Mouse (Mus musculus): ENCODE measurements around the gene Adam8. TPM values are rescaled to one million over a fixed set of nuclear protein-coding genes. Genes with fewer than 3 reads are reported as not detected.

The Adam8 gene
- polyA plus RNA-seq, 1 experiment from 2014 or later: 2.7 TPM

DNA sequence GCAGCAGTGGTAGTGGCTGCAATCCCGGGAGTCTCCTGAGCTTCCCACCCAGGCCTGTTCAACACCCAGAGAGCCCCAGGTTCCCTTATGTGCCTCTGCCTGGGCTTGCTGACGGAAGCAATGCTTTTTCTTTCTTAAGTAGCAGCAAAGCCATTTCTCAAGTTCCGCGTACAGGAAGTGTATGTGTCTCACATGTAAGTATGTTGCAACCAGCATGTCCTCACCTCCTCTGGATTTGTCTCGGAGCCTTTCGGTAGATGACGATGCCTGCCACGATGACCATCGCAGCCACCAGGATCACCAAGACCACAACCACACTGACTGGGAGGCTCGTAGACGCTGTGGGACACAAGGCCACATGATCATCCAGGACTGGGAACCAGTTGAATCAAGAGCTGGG is 7.9 kb downstream of the Adam8 start:
- no peak for DNase-seq (ENCODE audit: low spot score)
- WGBS: 94% methylated on average over 11 of the region's 11 CpGs
- no peak overlapping the region for H3K27ac ChIP-seq
- no peak overlapping the region for H3K9ac ChIP-seq
- no peak overlapping the region for H3K4me3 ChIP-seq (replicated peaks; ENCODE audit: low read length)
- peaks cover 15% of the 10 kb centered on the region; the same call in 1 of the 2 replicates for H3K36me3 ChIP-seq (replicated peaks; ENCODE audit: control insufficient read depth, insufficient read depth)
- no peaks in the 10 kb centered on the region for H3K4me1 ChIP-seq (replicated peaks; ENCODE audit: control insufficient read depth, insufficient read depth, low read length)
- ATAC-seq (ENCODE audit: low FRiP score): no peak
- H3K4me2 ChIP-seq (replicated peaks): no peak overlapping the region
- H3K9me3 ChIP-seq (ENCODE audit: control insufficient read depth, low read length): no peaks in the 10 kb centered on the region
- H3K27me3 ChIP-seq (ENCODE audit: control insufficient read depth, insufficient read depth, low read length): no peaks in the 10 kb centered on the region

DNA sequence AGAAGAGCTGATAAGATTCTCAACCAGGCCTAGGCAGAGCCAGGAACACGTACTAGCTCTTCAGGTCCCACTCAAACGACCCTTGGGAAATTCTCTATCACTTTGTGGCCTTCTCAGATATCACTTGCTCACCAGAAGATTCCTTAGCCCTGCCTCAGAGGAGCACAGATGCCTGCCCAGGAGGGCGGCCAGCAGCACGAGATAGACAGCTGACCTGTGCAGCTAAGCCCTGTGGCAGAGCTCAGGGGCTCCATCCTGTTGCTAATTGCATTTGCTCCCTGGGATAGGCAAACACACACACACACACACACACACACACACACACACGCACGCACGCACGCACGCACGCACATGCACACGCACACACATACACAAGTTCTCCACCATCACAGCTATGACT is 10.3 kb downstream of the Adam8 start:
- Histone ChIP-seq H3K4me2 (replicated peaks) (no peak overlapping the region), H3K4me1 (replicated peaks; ENCODE audit: control insufficient read depth, insufficient read depth, low read length) (peaks cover 13% of the 10 kb centered on the region; the same call in 1 of the 2 replicates), H3K36me3 (replicated peaks; ENCODE audit: control insufficient read depth, insufficient read depth) (peaks cover 15% of the 10 kb centered on the region; the same call in 1 of the 2 replicates), H3K9me3 (ENCODE audit: control insufficient read depth, low read length) (no peaks in the 10 kb centered on the region), H3K9ac (no peak overlapping the region), H3K27me3 (ENCODE audit: control insufficient read depth, insufficient read depth, low read length) (no peaks in the 10 kb centered on the region), H3K4me3 (replicated peaks; ENCODE audit: low read length) (no peak overlapping the region), H3K27ac (no peak overlapping the region)
- ATAC-seq (ENCODE audit: low FRiP score) (no peak), DNase-seq (ENCODE audit: low spot score) (no peak)
- WGBS: 92% methylated on average over 11 of the region's 11 CpGs

DNA sequence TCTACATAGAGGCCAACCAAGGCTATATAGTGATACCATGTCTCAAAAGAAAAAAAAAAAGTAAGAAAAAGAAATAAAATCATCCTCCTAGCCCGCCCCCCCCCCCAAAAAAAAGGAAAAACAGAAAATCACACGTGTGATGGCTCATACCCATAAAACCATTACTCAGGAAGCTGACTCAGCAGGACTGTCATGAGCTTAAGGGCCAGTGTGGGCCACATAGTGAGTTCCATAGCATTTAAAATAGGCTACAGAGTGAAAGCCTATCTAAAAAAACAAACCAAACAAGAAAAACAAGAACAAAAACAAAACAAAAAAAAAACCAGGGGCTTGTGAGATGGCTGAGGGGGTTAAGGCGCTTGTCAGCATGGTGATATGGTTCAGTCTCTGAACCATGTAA is 11.6 kb downstream of the Adam8 start:
- Histone ChIP-seq H3K4me3 (replicated peaks; ENCODE audit: low read length) (no peak overlapping the region), H3K27ac (no peak overlapping the region), H3K36me3 (replicated peaks; ENCODE audit: control insufficient read depth, insufficient read depth) (peaks cover 15% of the 10 kb centered on the region; the same call in 1 of the 2 replicates), H3K9me3 (ENCODE audit: control insufficient read depth, low read length) (no peaks in the 10 kb centered on the region), H3K27me3 (ENCODE audit: control insufficient read depth, insufficient read depth, low read length) (no peaks in the 10 kb centered on the region), H3K4me2 (replicated peaks) (no peak overlapping the region), H3K9ac (no peak overlapping the region), H3K4me1 (replicated peaks; ENCODE audit: control insufficient read depth, insufficient read depth, low read length) (peaks cover 13% of the 10 kb centered on the region; the same call in 1 of the 2 replicates)
- ATAC-seq (ENCODE audit: low FRiP score) (no peak), DNase-seq (ENCODE audit: low spot score) (no peak)
- WGBS: 56% methylated on average over 3 of the region's 3 CpGs

DNA sequence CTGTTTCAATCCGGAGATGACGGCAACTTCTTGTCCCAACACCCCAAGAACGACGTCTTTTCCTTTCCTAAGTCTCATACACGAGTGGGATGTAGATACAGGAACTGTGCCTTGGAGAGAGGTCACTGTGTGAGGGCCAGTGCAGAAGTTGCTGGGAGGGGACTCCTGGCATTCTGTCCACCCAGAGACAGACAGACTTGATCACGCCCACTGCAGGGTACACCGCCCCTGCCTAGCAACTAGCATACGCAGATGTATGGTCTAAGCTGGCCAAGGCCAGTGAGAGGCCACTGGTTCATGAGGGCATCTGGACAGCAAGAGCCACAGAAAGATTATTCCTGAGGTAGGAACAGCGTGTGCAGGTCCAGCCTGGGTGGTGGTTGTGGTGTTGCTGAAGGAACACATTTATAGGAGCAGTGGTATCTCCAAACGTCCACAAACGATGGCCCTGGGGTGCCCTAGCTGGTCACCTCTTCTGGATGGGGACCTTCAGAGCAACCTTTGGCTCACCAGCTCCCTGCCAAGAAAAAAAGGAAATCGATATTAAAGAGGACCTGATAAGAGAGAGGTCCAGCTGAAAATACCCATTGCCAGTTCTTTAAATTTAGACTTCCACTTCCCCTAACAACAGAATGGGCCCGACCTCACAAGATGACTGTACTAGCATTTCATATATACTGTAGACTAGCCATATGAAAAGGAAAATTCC is 13.2 kb downstream of the Adam8 start:
- 0 out of 2 replicates have a peak overlapping the region, but pooled peaks have one; percentile 26 for H3K27ac ChIP-seq
- H3K9me3 ChIP-seq (ENCODE audit: control insufficient read depth, low read length): no peaks in the 10 kb centered on the region
- DNase-seq (ENCODE audit: low spot score) (no peak), ATAC-seq (ENCODE audit: low FRiP score) (peak; percentile 34; the same call in 1 of the 2 replicates)
- peak overlapping the region; percentile 70 for H3K9ac ChIP-seq
- no peaks in the 10 kb centered on the region for H3K27me3 ChIP-seq (ENCODE audit: control insufficient read depth, insufficient read depth, low read length)
- peak overlapping the region; percentile 88 for H3K4me2 ChIP-seq (replicated peaks)
- WGBS: 43% methylated on average over 13 of the region's 13 CpGs
- peak overlapping the region; percentile 49 for H3K4me3 ChIP-seq (replicated peaks; ENCODE audit: low read length)
- H3K36me3 ChIP-seq (replicated peaks; ENCODE audit: control insufficient read depth, insufficient read depth): no peaks in the 10 kb centered on the region
- H3K4me1 ChIP-seq (replicated peaks; ENCODE audit: control insufficient read depth, insufficient read depth, low read length): peaks cover 13% of the 10 kb centered on the region; the same call in 1 of the 2 replicates

DNA sequence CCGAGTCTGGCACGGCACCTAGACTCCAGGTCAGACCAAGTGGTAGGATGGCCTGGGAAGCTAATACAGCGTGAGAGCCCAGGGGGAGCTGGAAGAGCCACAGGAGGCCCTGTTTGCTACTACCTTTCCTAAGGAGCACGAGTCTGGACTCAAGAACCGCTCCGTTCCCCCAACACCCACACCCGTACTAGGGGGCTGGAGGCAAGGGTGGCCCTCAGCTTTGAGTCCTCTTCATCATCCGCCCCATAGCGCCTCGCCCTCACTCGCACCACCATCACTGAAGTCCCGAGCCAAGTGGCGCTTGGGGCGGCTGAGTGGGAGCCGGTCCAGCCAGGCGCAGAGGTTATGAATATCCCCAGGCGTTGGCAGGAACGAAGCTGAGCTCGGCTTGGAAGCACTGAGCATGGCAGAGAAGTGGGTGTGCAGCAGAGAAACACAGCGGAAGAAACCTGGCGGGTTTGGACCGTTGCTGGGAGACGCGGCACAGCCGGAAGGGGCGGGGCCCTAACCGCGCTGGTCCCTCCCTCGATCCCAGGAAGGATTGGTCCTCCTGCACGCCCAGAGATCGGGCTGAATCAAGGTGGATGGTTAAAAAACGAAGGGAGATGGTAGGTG is 14.0 kb downstream of the Adam8 start, which contains the start of gene 6430531B16Rik:
Gene 6430531B16Rik (minus strand): TSS at position 478 of the 615 bp plus-strand sequence.
- Histone ChIP-seq H3K9me3 (ENCODE audit: control insufficient read depth, low read length) (no peaks in the 10 kb centered on the region), H3K4me2 (replicated peaks) (peak within 1 kb of the TSS; percentile 88), H3K9ac (peak within 1 kb of the TSS; percentile 70), H3K27ac (peak within 1 kb of the TSS; percentile 64), H3K4me3 (replicated peaks; ENCODE audit: low read length) (peak within 1 kb of the TSS; percentile 49), H3K27me3 (ENCODE audit: control insufficient read depth, insufficient read depth, low read length) (no peaks in the 10 kb centered on the region), H3K4me1 (replicated peaks; ENCODE audit: control insufficient read depth, insufficient read depth, low read length) (peaks cover 13% of the 10 kb centered on the region; the same call in 1 of the 2 replicates), H3K36me3 (replicated peaks; ENCODE audit: control insufficient read depth, insufficient read depth) (no peaks in the 10 kb centered on the region)
- DNase-seq (ENCODE audit: low spot score) (peak; percentile 85), ATAC-seq (ENCODE audit: low FRiP score) (peak; percentile 94)
- WGBS: 3% methylated on average over 32 of the region's 32 CpGs

DNA sequence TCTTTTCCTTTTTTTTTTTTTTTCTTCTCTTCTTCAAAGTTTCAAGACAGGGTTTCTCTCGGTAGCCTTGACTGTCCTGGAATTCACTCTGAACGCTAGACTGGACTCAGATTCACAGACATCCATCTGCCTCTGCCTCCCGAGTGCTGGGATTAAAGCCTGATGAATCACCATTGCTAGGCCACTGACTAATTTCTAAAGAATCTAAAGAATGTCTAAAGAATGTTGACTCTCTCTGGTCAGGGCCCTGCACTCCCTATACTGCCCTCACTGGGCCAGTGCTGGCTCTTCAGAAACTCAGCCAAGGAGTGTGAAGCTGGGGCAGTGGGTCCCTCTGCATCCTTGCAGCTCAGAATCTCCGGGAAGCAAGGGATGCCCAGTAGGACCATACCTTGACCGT is 16.9 kb downstream of the Adam8 start:
- 51% methylated on average over 5 of the region's 5 CpGs for WGBS
- Histone ChIP-seq H3K27me3 (ENCODE audit: control insufficient read depth, insufficient read depth, low read length) (no peaks in the 10 kb centered on the region), H3K9me3 (ENCODE audit: control insufficient read depth, low read length) (no peaks in the 10 kb centered on the region), H3K4me3 (replicated peaks; ENCODE audit: low read length) (no peak overlapping the region), H3K9ac (no peak overlapping the region), H3K36me3 (replicated peaks; ENCODE audit: control insufficient read depth, insufficient read depth) (no peaks in the 10 kb centered on the region), H3K4me1 (replicated peaks; ENCODE audit: control insufficient read depth, insufficient read depth, low read length) (peaks cover 13% of the 10 kb centered on the region; the same call in 1 of the 2 replicates), H3K27ac (no peak overlapping the region), H3K4me2 (replicated peaks) (no peak overlapping the region)
- DNase-seq (ENCODE audit: low spot score): no peak
- ATAC-seq (ENCODE audit: low FRiP score): no peak

DNA sequence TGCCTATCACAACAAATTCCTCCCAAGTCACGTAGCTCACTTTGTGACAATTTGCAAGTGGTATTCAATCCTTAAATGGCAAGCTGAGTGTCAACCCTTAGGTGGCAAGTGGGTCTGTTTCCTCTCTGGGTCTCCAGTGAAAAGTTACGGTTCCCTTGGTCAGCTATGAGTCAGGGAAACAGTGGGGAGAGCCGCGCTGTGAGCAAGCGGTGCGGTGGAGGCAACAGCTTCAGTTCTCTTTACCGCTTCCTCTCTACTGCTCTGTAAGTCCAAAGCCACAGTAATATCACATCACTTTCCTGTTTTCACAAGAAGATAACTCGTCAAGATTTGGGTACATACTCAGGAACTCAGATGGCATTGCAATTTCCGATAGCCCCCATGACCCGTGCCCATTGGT is 18.1 kb downstream of the Adam8 start:
- no peak overlapping the region for H3K4me3 ChIP-seq (replicated peaks; ENCODE audit: low read length)
- no peak overlapping the region for H3K9ac ChIP-seq
- no peak for DNase-seq (ENCODE audit: low spot score)
- peaks cover 13% of the 10 kb centered on the region; the same call in 1 of the 2 replicates for H3K4me1 ChIP-seq (replicated peaks; ENCODE audit: control insufficient read depth, insufficient read depth, low read length)
- no peaks in the 10 kb centered on the region for H3K36me3 ChIP-seq (replicated peaks; ENCODE audit: control insufficient read depth, insufficient read depth)
- no peak for ATAC-seq (ENCODE audit: low FRiP score)
- no peaks in the 10 kb centered on the region for H3K9me3 ChIP-seq (ENCODE audit: control insufficient read depth, low read length)
- no peak overlapping the region for H3K27ac ChIP-seq
- 89% methylated on average over 10 of the region's 10 CpGs for WGBS
- no peaks in the 10 kb centered on the region for H3K27me3 ChIP-seq (ENCODE audit: control insufficient read depth, insufficient read depth, low read length)
- H3K4me2 ChIP-seq (replicated peaks): no peak overlapping the region

DNA sequence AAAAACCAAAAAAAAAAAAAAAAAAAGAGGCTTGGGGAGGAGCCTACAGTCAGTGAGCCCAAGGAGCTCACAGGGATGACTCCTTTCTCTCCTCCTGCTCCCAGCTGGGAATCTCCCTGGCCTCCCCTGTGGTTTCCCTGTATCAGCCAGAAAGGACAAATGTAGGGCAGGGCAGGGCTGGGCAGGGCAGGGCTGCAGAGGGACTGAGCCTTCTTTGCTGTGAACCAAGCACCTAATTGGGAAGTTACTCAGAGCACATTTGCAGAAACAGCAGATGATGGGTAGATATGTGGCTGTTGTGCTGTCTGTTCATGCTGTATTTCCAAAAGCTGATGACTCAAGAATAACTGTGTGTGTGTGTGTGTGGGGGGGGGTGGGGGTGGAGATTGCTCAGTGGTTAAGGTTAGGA is 19.4 kb downstream of the Adam8 start:
- Histone ChIP-seq H3K36me3 (replicated peaks; ENCODE audit: control insufficient read depth, insufficient read depth) (no peaks in the 10 kb centered on the region), H3K9ac (no peak overlapping the region), H3K4me3 (replicated peaks; ENCODE audit: low read length) (no peak overlapping the region), H3K9me3 (ENCODE audit: control insufficient read depth, low read length) (no peaks in the 10 kb centered on the region), H3K27ac (no peak overlapping the region), H3K4me1 (replicated peaks; ENCODE audit: control insufficient read depth, insufficient read depth, low read length) (peaks cover 2% of the 10 kb centered on the region; the same call in 1 of the 2 replicates), H3K4me2 (replicated peaks) (no peak overlapping the region), H3K27me3 (ENCODE audit: control insufficient read depth, insufficient read depth, low read length) (no peaks in the 10 kb centered on the region)
- no peak for DNase-seq (ENCODE audit: low spot score)
- ATAC-seq (ENCODE audit: low FRiP score): no peak

DNA sequence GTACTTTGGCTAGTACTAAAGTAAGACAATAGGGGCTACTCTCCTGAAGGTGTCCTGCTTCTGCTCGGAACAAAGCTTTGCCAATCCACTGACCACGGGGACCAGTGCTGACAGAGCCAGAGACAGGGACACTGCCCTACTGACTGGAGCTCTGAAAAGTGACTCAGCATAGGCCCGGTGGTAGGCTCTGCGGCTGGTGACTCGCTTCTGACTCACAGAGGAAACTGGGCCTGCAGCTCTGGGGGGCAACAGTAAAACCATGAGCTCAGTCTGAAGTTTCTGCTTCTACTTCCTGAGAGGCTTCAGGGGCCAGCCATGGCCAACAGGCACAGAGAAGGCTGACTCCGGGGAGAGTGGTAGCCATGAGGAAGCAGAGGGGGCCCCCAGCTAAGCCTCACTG is 20.9 kb downstream of the Adam8 start:
- Histone ChIP-seq H3K36me3 (replicated peaks; ENCODE audit: control insufficient read depth, insufficient read depth) (no peaks in the 10 kb centered on the region), H3K9ac (no peak overlapping the region), H3K4me3 (replicated peaks; ENCODE audit: low read length) (no peak overlapping the region), H3K4me2 (replicated peaks) (no peak overlapping the region), H3K9me3 (ENCODE audit: control insufficient read depth, low read length) (no peaks in the 10 kb centered on the region), H3K4me1 (replicated peaks; ENCODE audit: control insufficient read depth, insufficient read depth, low read length) (no peaks in the 10 kb centered on the region), H3K27me3 (ENCODE audit: control insufficient read depth, insufficient read depth, low read length) (no peaks in the 10 kb centered on the region), H3K27ac (no peak overlapping the region)
- 69% methylated on average over 6 of the region's 6 CpGs for WGBS
- DNase-seq (ENCODE audit: low spot score) (no peak), ATAC-seq (ENCODE audit: low FRiP score) (no peak)
